Mouse (Mus musculus) intestine, embryonic 15.5 days (tissue): Measurements from ENCODE around the gene Unc5cl. TPM values are rescaled to one million over a fixed set of nuclear protein-coding genes. Genes with fewer than 3 reads are reported as not detected.
"Not testable (repeated sequence)": the region's sequence is repeated elsewhere in the genome, so short reads cannot be mapped to it uniquely, and the experiment has no call there.

Source experiments
- ATAC-seq: fragments of 200-750 bp; cut with Nextera tagmentation; 2 replicates; pipeline ENCODE4 v1.8.0; 2017; ENCODE audit warnings: moderate TSS enrichment, moderate library complexity
- H3K27ac ChIP-seq: fragments of 300-500 bp; sonication (generic); 2 replicates; pipeline ENCODE4 v1.5.1; 2015; ENCODE audit warnings: mild to moderate bottlenecking, inconsistent platforms
- H3K27me3 ChIP-seq: fragments of 300-500 bp; sonication (generic); replicated peaks from 2 replicates; pipeline ENCODE4 v1.6.1; 2015; ENCODE audit warnings: inconsistent platforms
- H3K36me3 ChIP-seq: fragments of 300-500 bp; sonication (generic); 2 replicates; pipeline ENCODE4 v1.6.1; 2015; ENCODE audit warnings: inconsistent platforms
- H3K4me1 ChIP-seq: fragments of 300-500 bp; sonication (generic); replicated peaks from 2 replicates; pipeline ENCODE4 v1.6.1; 2015; ENCODE audit warnings: inconsistent platforms
- H3K4me2 ChIP-seq: fragments of 300-500 bp; sonication (generic); replicated peaks from 2 replicates; pipeline ENCODE4 v1.6.1; 2015; ENCODE audit warnings: mild to moderate bottlenecking, inconsistent platforms
- H3K4me3 ChIP-seq: fragments of 300-500 bp; sonication (generic); replicated peaks from 2 replicates; pipeline ENCODE4 v1.5.1; 2015; ENCODE audit warnings: inconsistent platforms
- H3K9ac ChIP-seq: fragments of 300-500 bp; sonication (generic); 2 replicates; pipeline ENCODE4 v1.6.1; 2015; ENCODE audit warnings: inconsistent platforms
- H3K9me3 ChIP-seq: fragments of 300-500 bp; sonication (generic); 2 replicates; pipeline ENCODE4 v1.6.1; 2016; ENCODE audit warnings: inconsistent platforms
- WGBS: fragments of 180-500 bp; shearing (Covaris S2); methylation state at CpG from one replicate; pipeline ENCODE4 v1.1.7; 2015; 5-methylcytosine and 5-hydroxymethylcytosine counted together
- polyA plus RNA-seq: library from polyadenylated mRNA; unstranded; fragments of >200 nt; fragmentation: Nextera tagmentation; extraction: Ambion mirVana; gene quantifications from 2 replicates; pipeline ENCODE4 v1.2.1, GENCODE M21; 2015

Unc5cl gene
- polyA plus RNA-seq, 1 experiment from 2014 or later: 36.3 TPM

DNA sequence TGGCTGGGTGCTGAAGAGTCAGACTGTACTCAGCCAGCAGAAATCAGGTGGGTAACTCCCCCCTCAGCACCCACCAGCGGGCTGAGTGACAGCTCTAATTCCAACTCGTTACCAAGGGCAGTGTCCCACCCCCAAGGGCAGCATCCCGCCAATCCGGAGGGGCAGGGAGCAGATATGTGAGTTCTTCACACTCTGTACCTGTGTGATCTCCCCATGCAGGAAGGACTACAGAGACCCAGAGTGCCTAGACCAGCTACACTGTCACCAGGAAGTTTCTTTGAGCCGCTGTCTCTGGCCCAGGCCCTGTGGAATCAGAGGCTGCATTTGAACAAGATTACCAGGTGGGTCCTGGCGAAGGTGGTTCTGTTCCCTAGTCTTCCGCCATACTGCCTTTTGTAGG lies 511 bp upstream of the Unc5cl start:
- WGBS: 48% methylated on average over 7 of the region's 7 CpGs
- Histone ChIP-seq H3K9me3 (no peaks in the 10 kb centered on the region), H3K9ac (no peak overlapping the region; the same call in 1 of the 2 replicates), H3K4me3 (peak overlapping the region; percentile 42), H3K4me2 (peak overlapping the region; percentile 52), H3K27ac (peak overlapping the region; percentile 72), H3K27me3 (no peaks in the 10 kb centered on the region), H3K36me3 (no peaks in the 10 kb centered on the region), H3K4me1 (peaks cover 7% of the 10 kb centered on the region; the same call in 1 of the 2 replicates)
- 0 out of 2 replicates have a peak, but pooled peaks have one; percentile 3 for ATAC-seq

- H3K36me3 ChIP-seq: no peaks in the 10 kb centered on the region
- H3K9me3 ChIP-seq: no peaks in the 10 kb centered on the region
- H3K4me3 ChIP-seq: peak overlapping the region; percentile 42
- ATAC-seq: peak; percentile 83
- peak overlapping the region; percentile 52 for H3K4me2 ChIP-seq
- H3K27ac ChIP-seq: peak overlapping the region; percentile 88
- no peaks in the 10 kb centered on the region for H3K27me3 ChIP-seq
- H3K4me1 ChIP-seq: peaks cover 7% of the 10 kb centered on the region; the same call in 1 of the 2 replicates
- no peak overlapping the region for H3K9ac ChIP-seq
- 62% methylated on average over 2 of the region's 2 CpGs for WGBS
Observed at GRCm38 (mm10) chr17:48455955-48456354, 1.3 kb downstream of the Unc5cl start.

DNA sequence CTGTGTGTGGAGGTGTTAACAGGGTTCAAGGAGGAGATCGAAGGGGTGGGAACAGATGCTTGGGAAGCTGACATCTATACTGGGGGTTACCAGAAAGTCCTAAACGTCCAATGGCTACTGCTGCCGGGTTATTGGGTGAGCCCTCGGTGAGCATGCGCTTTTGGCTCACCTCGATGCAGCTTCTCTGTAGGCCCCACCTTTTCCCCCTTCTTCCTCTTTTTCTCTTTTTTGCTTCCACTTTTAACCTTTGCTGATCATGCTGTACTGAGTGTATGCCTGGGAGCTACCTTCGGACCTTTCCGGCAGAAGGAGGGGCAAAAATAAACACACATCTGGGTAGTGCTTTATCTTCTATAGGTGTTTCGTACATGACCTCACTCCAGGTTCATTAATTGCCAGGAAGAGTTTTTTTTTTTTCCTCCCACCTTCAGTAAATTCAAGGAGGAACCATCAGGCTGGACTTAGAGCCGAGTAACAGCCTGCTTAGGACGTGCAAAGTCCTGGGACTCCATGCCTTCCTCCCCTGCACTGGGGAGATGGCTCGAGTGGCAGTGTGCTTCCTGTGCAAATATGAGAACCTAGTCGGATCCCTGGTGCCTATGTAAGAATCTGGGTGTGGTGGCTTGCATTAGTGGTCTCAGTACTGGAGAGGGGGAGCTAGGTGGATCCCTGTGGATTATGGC lies 3.4 kb downstream of the Unc5cl start:
- peak; percentile 74 for ATAC-seq
- Histone ChIP-seq H3K9me3 (no peaks in the 10 kb centered on the region), H3K27ac (peak overlapping the region; percentile 88), H3K27me3 (no peaks in the 10 kb centered on the region), H3K4me3 (peak overlapping the region; percentile 42), H3K4me1 (no peaks in the 10 kb centered on the region; the same call in 1 of the 2 replicates), H3K36me3 (no peaks in the 10 kb centered on the region; the same call in 1 of the 2 replicates), H3K4me2 (peak overlapping the region; percentile 52), H3K9ac (peak overlapping the region; percentile 32; the same call in 1 of the 2 replicates)
- 50% methylated on average over 13 of the region's 13 CpGs for WGBS

DNA sequence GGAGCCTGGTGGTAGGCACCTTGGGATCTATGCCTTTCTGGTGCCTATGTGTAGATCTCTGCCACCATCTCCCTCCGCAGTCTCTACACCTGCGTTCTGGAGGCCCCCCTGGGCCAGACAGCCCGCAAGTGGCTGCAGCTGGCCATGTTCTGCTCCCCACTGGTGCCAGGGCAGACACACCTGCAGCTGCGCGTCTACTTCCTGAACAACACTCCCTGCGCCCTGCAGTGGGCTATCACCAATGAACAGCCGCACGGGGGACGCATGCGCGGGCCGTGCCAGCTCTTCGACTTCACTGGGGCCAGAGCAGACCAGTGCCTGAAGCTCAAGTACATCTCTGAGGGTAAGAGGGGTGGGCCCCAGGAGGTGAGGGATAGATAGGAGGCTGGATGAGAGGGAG lies 7.4 kb downstream of the Unc5cl start:
- ATAC-seq: no peak
- Histone ChIP-seq H3K9me3 (no peaks in the 10 kb centered on the region), H3K4me1 (peaks cover 2% of the 10 kb centered on the region; the same call in 1 of the 2 replicates), H3K36me3 (no peaks in the 10 kb centered on the region; the same call in 1 of the 2 replicates), H3K4me2 (no peak overlapping the region), H3K9ac (no peak overlapping the region), H3K27me3 (peaks cover 2% of the 10 kb centered on the region; the same call in 1 of the 2 replicates), H3K27ac (no peak overlapping the region), H3K4me3 (no peak overlapping the region)
- WGBS: 94% methylated on average over 13 of the region's 13 CpGs

DNA sequence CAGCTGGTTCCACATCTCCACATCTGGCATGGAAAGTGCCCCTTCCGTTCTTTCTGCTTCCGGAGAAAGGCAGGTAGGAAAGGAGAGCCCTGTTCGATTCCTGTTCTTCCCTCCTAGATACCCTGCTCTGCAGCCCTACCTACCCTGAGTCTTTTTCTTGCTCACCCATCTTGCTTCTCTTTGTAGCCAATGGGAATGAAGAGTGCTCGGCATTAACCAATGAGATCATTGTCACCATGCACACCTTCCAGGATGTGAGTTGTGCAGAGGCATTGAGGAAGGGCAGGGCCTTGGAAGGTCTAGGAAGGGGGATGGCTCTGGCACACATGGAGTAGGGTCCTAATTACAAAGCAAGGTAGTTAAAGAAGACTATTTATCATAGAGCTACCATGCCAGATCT lies 8.7 kb downstream of the Unc5cl start:
- H3K4me1 ChIP-seq: peaks cover 6% of the 10 kb centered on the region; the same call in 1 of the 2 replicates
- no peak overlapping the region for H3K9ac ChIP-seq
- no peak overlapping the region for H3K4me3 ChIP-seq
- H3K27me3 ChIP-seq: peaks cover 5% of the 10 kb centered on the region; the same call in 1 of the 2 replicates
- H3K9me3 ChIP-seq: no peaks in the 10 kb centered on the region
- 91% methylated on average over 4 of the region's 4 CpGs for WGBS
- H3K27ac ChIP-seq: no peak overlapping the region
- no peak overlapping the region for H3K4me2 ChIP-seq
- no peak for ATAC-seq
- H3K36me3 ChIP-seq: peaks cover 2% of the 10 kb centered on the region; the same call in 1 of the 2 replicates

DNA sequence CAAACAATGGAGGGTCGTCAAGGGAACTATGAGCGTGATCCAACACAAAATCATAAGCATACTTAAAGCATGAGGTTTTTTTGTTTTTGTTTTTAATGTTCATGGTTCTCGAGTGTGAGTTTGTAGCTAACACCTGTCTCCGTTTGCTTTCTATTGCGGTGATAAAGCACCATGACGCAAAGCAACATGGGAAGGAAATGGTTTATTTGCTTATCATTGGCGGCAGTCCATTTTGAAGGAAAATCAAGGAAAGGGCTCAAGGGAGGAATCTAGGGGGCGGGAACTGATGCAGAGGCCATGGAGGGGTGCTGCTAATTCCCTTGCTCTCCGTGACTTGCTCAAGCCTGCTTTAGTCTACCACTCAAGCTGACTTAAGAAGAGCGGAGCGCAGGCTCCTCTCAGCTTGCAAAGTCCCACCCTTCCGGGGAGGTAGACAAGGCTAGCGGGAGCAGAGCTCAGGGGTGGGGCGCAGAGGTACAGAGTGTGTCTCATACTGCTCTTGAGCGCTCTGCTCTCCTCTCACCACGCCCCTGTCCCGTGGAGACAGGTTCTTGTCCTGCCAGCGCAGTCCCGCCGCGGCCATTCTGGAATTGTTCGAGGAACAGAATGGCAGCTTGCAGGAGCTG lies 12.2 kb downstream of the Unc5cl start:
- H3K4me3 ChIP-seq: 0 out of 2 replicates have a peak overlapping the region, but pooled peaks have one; percentile 6
- H3K9ac ChIP-seq: no peak overlapping the region
- H3K36me3 ChIP-seq: peaks cover 2% of the 10 kb centered on the region; the same call in 1 of the 2 replicates
- no peaks in the 10 kb centered on the region for H3K9me3 ChIP-seq
- H3K27me3 ChIP-seq: peaks cover 5% of the 10 kb centered on the region; the same call in 1 of the 2 replicates
- 38% methylated on average over 22 of the region's 22 CpGs for whole genome bisulfite sequencing
- H3K27ac ChIP-seq: peak overlapping the region; percentile 60
- H3K4me2 ChIP-seq: peak overlapping the region; percentile 38
- ATAC-seq: peak; percentile 77
- H3K4me1 ChIP-seq: peaks cover 6% of the 10 kb centered on the region; the same call in 1 of the 2 replicates

- H3K27me3 ChIP-seq: peaks cover 5% of the 10 kb centered on the region; the same call in 1 of the 2 replicates
- H3K36me3 ChIP-seq: 0 out of 2 replicates have a peak, but pooled peaks cover 2% of the 10 kb centered on the region
- H3K4me2 ChIP-seq: peak overlapping the region; percentile 38
- no peaks in the 10 kb centered on the region for H3K9me3 ChIP-seq
- no peak overlapping the region for H3K9ac ChIP-seq
- WGBS: 13% methylated on average over 22 of the region's 22 CpGs
- 0 out of 2 replicates have a peak overlapping the region, but pooled peaks have one; percentile 6 for H3K4me3 ChIP-seq
- ATAC-seq: peak; percentile 74
- peak overlapping the region; percentile 60 for H3K27ac ChIP-seq
- H3K4me1 ChIP-seq: peaks cover 6% of the 10 kb centered on the region; the same call in 1 of the 2 replicates
Observed at GRCm38 (mm10) chr17:48467395-48468231, 12.9 kb downstream of the Unc5cl start.

DNA sequence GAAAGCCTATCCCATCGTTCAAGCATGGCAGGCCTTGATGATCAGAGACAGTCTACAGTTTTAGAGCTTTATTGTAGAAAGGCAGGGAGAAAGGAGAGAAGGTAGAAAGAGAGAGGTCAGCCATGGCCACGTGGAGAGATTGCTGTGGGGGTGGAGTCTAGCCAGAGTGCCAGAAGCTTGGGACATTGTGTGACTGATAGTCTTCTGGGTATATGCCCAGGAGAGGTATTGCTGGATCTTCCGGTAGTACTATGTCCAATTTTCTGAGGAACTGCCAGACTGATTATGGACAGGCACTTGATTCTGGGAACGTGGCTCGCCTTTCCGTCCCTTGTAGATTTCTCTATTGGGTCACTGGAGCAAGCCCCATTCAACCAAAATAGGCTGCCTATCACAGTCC lies 19.6 kb downstream of the Unc5cl start:
- not testable (repeated sequence) for H3K9me3 ChIP-seq, H3K4me1 ChIP-seq, H3K36me3 ChIP-seq, H3K27ac ChIP-seq, H3K4me3 ChIP-seq, H3K4me2 ChIP-seq, H3K27me3 ChIP-seq, H3K9ac ChIP-seq, ATAC-seq
- 84% methylated on average over 6 of the region's 6 CpGs for WGBS

- no peaks in the 10 kb centered on the region for H3K9me3 ChIP-seq
- H3K4me1 ChIP-seq: no peaks in the 10 kb centered on the region
- WGBS: 89% methylated on average over 8 of the region's 8 CpGs
- no peak overlapping the region for H3K4me3 ChIP-seq
- no peak overlapping the region for H3K9ac ChIP-seq
- H3K27me3 ChIP-seq: no peaks in the 10 kb centered on the region
- no peak overlapping the region for H3K27ac ChIP-seq
- ATAC-seq: no peak
- H3K4me2 ChIP-seq: no peak overlapping the region
- no peaks in the 10 kb centered on the region for H3K36me3 ChIP-seq
Observed at GRCm38 (mm10) chr17:48475444-48475843, 20.7 kb downstream of the Unc5cl start.

- Histone ChIP-seq H3K4me3 (no peak overlapping the region), H3K27ac (no peak overlapping the region), H3K4me1 (no peaks in the 10 kb centered on the region), H3K27me3 (no peaks in the 10 kb centered on the region), H3K9me3 (no peaks in the 10 kb centered on the region), H3K9ac (no peak overlapping the region), H3K4me2 (no peak overlapping the region), H3K36me3 (no peaks in the 10 kb centered on the region)
- ATAC-seq: no peak
- 89% methylated on average over 10 of the region's 10 CpGs for WGBS
Observed at GRCm38 (mm10) chr17:48479952-48480351, 25.3 kb downstream of the Unc5cl start.

GRCm38 (mm10) chr17:48483764-48484163 lies 29.1 kb downstream of the Unc5cl start:
- Histone ChIP-seq H3K4me3 (no peak overlapping the region), H3K36me3 (no peaks in the 10 kb centered on the region), H3K9ac (no peak overlapping the region), H3K4me1 (no peaks in the 10 kb centered on the region), H3K27ac (no peak overlapping the region), H3K4me2 (no peak overlapping the region), H3K9me3 (no peaks in the 10 kb centered on the region), H3K27me3 (no peaks in the 10 kb centered on the region)
- WGBS: 79% methylated on average over 5 of the region's 5 CpGs
- peak; percentile 40; the same call in 1 of the 2 replicates for ATAC-seq

DNA sequence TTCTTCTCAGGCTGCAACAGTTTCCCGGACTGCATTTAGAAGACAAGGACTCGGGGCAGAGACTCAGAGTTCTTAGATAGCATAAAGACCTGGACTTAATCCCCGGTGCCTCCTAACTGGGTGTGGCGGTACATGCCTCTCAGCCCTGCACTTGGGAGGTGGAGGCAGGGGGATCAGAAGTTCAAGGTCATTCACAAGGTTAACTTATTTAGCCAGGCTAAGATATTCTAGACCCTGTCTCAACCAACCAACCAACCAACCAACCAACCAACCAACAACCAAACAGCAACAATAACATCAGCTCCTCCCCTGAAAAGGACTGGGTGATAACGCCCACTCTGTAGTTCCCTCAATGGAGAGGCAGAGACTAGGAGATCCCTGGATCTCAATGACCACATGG lies 29.5 kb downstream of the Unc5cl start:
- H3K9me3 ChIP-seq: no peaks in the 10 kb centered on the region
- 0 out of 2 replicates have a peak, but pooled peaks have one; percentile 21 for ATAC-seq
- H3K9ac ChIP-seq: no peak overlapping the region
- H3K27me3 ChIP-seq: no peaks in the 10 kb centered on the region
- H3K4me3 ChIP-seq: no peak overlapping the region
- no peak overlapping the region for H3K27ac ChIP-seq
- no peaks in the 10 kb centered on the region for H3K4me1 ChIP-seq
- H3K36me3 ChIP-seq: no peaks in the 10 kb centered on the region
- WGBS: 88% methylated on average over 5 of the region's 5 CpGs
- no peak overlapping the region for H3K4me2 ChIP-seq
